Mouse (Mus musculus) lung, postnatal 10 days (tissue): Measurements from ENCODE around the gene Zyx.

Experiments
- DNase-seq: peaks from one replicate; pipeline ENCODE4 v3.0.0; 2021

Gene Zyx

DNA sequence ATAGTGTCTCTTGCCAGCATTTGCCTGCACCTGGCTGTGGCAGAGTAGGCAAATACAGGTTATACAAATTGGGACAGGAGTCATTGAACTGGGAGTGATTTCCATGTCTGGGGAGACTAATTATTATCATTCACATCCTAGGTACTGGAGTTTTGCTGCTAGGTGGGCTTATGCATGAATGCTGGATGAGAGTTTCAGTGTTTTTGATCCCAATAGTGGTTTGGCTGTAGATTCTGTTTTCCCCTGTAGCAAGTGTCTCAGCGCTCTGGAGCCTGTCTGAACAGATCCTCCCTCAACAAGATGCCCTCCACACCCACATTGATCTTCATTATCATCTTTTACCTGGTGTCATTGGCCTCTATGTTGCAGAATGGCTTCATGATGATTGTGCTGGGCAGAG is 50.5 kb downstream of the Zyx start, which contains the start of gene Tas2r143:
Gene Tas2r143, plus strand, starts transcription at position 301 of the 400 bp plus-strand sequence.
- DNase-seq = no peak

DNA sequence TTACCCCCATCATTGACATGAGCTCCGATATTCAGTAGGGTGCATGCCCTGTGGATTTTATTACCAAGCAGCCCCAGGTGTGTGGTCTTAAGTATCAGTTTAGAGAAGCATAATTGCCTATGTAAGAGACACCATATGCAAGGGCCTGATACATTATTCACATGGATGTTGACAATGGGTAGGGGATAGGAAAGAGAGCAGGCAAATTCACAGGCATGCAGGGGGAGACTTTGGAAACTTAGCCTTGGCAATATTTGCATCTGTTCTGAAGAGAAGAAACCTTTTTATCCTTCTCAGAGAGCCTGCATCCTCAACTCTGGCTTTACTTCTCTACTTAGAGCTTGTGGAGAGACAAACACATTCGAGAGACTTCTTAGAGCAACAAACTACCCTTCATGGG is 55.7 kb downstream of the Zyx start, which contains the start of gene Tas2r135:
Gene Tas2r135, plus strand, starts transcription at position 301 of the 400 bp plus-strand sequence.
- DNase-seq = no peak
